Mouse (Mus musculus): ENCODE measurements around the gene Ebf1.

Ebf1 gene

DNA sequence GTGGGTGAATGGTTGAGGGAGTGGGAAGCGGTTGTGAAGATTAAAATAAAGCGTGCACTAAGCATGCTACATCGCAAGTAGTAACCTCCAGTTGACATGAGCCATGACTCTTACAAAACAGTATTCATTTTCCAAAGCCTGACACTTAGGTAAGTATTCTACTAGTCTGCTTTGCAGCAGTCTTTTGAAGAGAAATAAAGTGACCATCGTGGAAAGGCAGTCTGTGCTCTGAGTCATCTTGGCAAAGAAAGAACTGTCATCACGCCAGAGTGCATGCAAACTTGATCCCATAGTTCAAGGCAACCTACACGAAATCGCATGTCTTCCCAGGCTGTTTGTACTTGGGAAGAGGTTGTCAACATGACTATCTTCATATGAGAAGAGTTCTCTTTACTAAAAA is 237.4 kb downstream of the Ebf1 start:
- DNase-seq, result no peak

DNA sequence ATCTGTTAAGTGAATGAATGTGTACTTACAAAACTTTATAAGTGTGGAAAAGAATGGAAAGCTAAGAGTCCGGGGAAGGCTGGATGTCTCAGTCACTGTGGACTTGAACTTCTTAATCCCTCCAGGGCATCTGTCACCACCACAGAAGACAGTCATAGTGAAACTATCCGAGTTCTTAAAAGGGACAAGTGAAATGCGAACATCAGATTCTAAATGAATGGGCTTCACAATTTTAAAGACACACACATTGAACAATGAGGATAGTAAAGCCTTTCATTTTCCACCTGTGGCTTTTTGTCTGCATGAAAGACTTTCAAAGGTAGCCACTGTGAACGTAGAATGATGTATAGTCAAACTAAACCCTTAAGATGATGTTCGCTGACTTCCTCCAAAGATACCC is 244.0 kb downstream of the Ebf1 start:
- no peak for DNase-seq

DNA sequence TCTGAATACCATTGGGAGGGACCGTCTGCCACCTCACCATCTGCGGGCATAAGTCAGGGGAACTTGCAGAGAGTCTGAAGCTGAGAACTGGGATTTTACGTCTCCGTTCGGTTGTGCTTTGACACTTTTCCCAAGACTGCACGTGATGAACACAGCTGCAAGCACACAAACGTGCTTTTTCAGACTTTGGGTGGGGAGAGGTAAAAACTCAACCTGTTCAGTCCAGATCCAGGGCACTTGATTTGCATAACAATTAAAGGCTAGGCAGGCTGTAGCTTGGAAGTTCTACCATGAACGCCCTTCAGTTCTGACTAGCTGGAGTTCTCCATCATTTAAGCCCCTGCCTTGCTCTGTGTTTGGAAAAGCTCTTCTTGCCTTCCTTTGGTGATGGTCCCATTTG is 246.8 kb downstream of the Ebf1 start:
- DNase-seq, result no peak

DNA sequence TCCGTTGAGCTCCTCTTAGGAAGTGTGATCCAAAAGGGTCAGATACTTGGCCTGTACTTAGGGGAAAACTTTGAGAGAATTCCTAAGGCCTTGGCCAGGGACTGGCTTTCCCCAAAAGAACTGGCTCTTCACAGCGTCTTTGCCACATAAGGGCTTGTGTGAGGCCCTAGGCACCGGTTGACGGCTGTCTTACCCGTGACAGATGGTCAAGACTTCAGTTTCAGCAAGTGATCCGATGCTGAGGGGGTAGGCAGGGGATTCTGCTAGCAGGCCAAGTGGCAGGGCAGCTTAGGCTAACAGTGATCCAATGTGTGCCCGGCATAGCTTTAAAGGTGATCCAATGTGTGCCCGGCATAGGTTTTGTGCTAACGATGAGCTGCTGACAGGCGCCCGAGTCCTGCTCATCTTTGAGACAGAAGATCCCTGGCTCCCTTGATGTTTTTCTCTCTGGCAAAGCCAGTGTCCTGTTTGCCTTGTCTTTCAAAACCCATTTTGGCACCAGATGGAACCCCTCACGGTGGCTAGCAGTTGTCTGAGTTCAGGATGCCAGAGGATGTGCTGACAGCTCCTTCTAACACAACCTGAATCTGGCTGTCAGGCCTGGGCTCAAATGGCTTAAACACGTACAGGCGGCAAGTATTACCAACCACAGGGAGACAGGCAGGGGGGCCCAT is 249.5 kb downstream of the Ebf1 start:
- no peak for DNase-seq

DNA sequence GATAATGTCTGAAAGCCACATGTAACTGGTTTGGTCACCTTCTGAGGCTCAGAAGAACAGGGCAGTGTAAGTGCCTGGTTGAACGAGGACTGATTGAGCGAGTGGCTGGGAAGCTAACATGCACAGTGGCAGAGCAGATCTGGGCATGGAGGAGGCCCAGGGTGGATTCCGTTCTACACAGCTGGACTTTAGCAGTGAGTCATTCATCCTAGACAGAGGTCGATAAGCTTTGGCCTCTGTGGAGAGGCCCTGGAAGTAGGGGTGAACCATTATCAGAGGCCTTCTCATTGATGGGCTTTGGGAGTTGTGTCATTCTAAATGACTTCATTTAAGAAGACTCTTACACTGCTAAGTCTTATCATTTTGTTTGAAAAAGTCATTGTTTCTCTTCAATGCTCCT is 250.3 kb downstream of the Ebf1 start:
- DNase-seq, result no peak

DNA sequence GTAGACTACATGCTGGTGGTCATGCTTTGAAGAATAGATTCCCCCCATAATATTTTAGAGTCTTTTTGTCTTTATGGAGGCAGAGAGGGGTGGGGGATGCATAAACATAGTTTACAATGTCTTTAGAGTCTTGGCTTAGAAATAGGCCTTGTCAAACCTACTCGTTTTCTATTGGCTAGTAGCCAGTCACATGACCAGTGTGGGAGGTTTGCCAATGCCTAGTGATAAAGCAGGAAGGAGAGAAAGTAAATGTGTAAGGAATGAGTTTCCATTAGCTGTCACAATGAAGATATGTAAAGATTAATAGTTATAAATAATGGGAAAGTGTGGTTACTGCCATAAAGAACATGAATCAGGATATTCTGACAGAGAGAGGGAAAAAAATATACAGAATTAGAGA is 256.8 kb downstream of the Ebf1 start:
- DNase-seq, result no peak

DNA sequence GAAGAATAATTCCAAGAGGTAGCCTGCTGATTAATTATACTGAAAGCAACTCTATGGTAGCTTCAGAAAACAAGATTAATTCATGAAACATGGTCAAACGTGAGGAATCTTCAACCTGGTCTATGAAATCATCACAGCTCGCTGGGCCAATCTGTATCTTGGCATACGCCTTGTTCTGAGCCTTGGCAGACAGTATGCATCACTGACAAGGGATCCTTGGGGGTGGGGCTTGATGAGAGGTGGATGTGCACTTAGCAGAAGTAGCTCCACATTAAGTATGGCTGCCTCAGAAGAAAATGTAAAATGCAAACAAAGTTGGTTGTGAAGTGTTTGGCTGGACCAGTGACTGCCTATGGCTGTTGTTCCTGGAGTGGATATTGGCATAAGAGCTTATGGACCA is 258.1 kb downstream of the Ebf1 start:
- no peak for DNase-seq

DNA sequence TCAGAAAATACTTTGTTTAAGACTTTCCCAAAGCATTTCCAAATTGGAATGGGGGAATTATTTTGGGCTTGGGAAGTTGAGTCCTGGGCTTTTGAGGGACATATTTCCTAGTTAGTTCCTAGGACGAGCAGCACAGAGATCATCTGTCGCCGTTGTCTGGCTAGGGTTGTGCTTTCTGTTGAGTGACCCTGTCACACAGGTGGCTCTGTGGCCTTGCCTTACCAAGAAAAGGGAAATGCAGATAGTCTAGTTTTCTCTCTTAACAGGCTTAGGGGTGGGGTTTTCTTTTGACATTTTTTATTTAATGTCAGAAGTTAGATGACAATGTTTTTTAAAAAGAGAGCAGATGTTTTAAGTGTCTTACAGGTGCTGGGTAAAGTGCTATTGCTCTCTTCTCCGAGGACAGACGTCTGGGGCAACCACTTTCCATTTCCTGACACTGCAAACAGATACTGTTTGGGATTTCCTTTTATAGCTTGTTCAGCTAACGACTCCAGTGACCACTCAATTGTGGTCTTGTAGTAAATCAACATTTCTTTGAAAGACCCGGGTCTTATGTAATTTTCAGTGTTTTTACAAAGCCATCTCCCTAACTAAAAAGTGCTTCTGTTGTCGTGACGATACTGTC is 264.1 kb downstream of the Ebf1 start:
- peak in 1 of 2 experiments; percentile 29 for DNase-seq

DNA sequence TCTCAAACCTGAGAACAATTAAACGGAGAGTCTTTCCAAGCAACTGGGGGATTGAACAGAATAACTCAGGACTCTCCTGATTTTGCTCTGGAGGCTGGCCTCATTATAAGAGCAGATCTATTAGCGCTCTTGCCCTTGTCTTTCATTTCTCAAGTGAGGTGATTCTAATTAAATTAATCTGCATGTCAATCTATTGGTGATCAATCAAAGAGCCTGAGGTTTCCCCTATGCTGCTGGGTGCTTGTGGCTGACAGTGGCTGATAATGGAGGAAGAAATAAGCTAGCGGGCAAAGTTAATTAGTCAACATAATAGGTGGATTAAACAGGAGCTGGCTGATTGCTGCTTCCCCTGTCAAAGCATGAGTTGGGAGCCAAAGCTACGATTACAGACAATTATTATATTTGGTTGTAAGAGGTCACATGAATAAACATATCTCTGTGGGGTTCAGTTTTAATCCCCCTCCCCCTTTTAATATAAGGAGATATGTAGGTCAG is 265.4 kb downstream of the Ebf1 start:
- no peak for DNase-seq

DNA sequence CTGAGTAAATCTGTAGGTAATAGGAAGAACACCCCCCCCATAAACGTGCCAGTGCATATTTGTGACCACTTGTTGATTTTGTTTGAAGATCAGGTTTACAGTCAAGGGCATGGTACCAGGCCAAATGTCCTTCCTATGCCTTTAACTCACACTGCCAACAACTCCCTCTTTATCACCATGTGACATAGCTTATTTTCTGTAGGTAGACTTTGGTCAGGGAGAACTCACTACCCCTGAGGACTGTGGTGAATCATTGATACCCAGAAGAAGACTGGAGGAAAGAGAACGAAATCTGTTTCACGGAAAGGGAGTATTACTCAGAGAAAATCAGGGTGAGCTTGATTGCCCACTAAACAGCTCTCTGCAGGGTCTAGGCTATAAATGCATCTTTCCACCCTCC is 267.2 kb downstream of the Ebf1 start:
- no peak for DNase-seq

DNA sequence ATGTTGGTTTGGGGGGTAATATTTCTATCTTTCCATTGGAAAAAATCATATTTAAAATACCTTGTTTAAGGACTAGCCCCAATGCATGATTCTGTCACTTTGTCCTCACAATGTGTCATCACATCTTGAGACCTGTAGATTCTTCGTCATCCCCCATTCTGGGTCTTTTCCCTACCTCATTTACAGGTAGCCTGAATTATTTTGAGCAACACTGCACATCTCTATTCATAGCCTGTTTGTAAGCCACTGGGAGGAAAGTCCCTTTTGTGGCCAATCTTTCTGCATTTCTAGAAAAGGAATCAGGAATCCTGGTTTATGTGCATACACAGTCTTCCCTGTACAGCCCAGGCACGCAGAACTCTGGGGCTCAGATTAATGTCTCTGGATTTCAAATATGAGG is 269.8 kb downstream of the Ebf1 start:
- no peak for DNase-seq

DNA sequence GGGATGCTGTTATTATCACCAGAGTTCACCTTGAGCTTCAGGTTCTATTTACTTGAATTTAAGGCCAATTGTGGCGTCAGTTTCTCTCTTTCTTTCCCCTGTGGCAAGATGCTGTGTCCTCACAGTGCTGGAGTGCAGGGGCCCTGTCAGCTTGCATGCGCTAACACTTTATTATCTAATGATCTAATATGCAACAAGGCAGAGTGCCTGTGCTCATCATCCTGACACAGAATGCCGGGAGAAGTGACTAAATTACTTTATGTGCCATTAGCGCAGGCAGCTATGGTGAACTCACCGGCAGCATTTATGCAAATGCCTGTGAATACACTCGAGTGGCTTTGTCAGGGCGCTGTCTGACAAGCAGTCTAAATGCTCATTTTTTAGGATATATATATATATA is 270.6 kb downstream of the Ebf1 start:
- DNase-seq, result no peak

DNA sequence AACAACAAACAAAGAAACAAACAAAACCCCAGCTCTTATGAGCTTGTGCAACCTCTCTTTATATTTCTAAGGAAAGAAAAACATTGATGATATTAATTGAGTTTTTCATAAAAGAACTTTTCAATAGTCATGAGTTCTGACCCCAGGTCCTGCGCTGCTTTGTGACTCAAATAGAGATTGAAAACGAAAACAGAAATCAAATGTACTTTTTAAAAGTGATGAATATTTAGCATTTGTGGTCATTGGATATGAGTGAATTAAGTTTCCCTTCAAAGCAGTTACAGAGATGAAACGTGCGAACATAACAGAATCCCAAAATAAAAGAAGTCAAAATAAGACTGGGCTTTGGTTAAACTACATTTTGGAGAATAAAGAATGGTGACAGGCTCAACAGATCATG is 271.3 kb downstream of the Ebf1 start:
- no peak for DNase-seq

DNA sequence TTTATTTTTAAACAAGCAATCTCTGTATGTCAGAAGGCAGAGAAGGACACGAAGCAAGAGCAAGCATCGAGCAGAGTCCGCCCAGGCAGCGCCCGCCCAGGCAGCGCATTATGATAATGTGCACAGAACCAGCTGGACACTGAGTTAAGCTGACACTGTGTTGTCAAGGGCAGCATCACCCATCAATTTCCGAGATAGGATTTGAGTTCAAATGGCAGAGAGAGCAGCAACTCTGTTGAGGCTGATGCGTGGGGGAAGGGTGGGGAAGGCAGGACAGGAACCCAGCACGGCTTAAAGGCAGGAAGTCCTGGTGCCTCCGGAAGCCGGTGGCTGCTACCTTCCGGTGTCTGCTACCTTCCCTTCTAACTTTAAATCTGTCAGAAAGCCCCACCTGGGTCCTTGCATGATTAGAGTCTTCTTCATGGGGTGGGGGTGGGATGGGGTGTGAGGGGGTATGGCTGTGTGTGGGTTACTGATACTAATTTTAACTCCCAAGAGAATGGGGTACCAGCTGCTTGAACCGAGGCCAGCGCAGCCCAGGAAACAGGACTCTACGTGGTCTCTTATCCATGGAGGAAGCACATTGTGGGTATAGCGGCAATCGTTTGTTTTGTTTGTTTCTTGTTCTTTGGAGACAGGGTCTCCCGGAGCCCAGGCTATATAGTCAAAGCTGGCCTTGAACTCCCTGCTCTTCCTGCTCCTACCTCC is 275.9 kb downstream of the Ebf1 start:
- DNase-seq, result peak; percentile 84 to 87

DNA sequence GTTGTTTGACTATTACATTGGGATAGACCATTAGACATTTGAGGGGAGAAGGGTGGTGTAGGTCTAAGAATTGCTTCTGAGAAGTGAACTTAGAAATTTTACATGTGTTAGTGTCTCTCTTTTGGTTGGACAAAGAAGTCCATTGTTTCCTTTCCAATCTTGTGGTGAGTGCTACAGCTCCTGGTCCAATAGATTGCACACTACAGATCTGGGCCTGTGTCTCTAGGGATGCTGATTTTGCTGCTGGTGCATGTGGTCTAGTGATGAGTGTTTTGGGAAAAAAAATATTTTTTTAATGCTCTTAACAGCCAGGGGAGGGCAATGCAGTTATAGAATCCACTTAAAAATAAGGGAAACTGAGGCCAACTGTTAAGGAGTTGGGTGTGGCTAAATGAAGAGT is 276.9 kb downstream of the Ebf1 start:
- no peak for DNase-seq

DNA sequence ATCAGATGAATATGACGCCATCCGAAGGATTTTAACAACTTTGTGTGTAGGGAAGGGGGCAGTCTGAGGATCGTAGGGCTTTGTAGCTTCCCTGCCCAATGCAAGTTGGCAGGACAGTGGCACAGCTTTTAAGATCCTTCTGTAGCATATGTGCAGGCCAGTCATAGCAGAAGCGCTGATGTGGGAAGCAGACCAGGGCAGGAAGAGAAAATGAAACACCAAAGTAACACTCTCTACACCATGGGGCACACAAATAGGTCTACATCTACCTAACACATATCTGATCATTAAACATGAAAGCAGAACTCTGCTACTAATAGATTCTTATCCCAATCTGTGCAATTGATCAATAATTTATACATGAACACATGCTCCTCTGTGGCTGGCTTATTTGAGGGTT is 277.7 kb downstream of the Ebf1 start:
- DNase-seq, result peak in 1 of 2 experiments; percentile 24

DNA sequence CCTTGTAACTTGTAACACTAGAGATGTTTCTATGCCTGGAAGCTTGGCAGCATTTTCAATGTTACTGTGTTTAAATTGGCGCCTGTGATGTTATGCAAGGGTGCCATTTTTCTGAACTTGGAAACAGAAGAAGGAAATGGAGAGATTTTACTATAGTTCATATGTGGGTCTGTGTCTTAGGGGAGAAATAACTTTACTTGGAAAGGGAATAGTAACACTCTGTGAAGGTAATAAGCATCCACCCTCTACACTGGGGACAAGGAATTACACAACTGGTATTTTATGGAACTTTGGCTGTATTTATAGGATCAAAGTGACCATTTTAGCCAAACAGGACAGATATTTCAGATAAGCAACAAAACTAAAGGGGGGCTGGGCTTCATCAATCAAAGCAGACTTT is 278.8 kb downstream of the Ebf1 start:
- DNase-seq, result no peak

DNA sequence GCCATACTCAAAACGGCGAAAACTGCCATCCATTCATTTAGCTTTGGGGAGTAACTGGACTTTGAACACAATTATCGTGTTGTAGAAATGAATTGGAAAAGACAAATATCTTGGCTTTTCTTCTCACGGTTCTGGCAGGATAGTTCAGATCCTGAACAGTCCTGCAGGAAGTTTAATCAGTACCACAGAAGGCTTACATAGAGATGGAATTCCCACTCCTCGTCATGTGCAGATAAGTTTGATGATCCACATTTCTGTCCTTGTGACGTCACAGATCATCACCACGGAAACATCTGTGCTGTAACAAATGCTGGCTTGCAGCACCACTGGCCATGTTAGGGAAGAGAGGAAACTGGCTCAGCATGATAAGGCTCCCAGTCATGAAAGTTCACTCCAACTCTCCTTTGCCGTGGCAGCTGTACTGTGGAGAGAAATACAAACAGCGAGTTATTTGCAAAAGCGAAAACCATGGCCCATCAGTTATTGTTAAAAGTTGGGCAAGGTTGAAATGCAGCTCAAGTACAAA is 280.1 kb downstream of the Ebf1 start:
- no peak for DNase-seq

DNA sequence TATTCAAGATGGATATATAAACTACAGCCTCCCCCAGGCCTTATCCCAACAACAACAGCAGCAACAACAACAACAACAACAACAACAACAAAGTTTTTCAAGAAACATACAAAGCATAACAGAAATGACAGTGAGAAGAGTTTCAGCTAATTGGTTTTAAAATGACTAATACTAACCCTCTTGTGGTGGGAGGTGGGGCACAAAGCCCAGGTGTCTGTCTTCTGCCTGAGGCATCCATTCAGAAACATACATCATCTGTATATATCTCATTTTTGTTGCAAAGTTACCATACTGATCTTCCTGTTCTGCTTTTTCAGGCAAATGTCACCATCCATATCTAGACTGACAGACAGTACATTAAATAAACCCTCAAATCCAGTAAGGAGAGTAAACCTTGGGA is 282.4 kb downstream of the Ebf1 start:
- peak in 1 of 2 experiments; percentile 32 for DNase-seq

DNA sequence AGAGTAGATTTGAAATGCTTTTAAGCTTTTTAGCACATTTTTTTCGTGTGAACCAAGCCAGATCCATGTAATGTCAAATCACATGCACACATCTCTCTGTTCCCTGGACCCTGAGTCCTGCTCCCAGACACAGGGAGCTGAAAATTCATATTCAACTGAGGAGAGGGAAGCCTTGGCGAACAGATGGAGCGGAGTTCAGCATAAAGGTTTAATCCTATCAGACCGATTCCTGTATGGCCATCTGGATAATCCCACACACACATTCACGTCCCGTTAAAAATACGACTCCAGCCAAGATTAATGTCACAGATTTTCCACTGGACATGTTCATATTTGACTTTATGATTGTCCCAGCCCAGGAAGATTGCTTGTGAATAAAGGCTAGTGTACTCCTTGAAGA is 282.8 kb downstream of the Ebf1 start:
- no peak for DNase-seq

DNA sequence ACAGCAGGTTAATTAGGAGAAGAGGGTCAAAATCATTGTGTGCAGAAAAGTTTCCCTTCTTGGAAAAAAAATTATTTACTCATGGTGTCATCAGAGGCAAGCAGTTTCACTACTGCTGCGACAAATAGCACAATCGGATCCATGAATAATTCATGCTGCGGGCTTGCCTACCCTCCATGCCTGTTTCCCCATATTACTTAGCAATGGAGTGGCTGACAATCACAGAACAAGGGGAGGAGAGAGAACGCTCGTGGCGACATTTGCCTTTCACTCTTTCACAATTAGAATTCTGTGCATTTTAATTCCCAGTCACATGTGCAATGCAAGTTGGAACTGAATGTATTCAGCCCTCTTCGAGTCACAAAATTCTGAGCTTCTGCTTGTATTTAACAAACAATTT is 283.4 kb downstream of the Ebf1 start:
- DNase-seq, result no peak

DNA sequence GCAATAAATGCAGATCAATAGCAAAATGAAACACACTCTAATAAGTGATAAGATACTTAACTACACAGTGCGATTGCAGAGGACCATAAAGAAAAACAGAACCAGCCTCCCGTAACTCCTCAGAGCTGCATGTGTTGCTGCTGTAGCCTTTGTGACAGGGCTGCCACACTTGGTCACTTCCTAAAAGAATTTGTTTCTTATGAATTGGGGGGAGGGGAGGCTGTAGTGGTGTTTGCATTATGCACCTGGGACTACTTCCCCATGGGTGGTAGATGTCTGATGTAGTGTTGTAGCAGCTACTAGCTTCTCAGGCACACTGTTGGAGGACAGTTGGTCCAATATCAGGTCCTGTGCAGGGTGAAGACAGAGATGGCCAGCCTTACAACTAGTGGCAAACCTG is 284.6 kb downstream of the Ebf1 start:
- DNase-seq, result peak; percentile 30 to 42

DNA sequence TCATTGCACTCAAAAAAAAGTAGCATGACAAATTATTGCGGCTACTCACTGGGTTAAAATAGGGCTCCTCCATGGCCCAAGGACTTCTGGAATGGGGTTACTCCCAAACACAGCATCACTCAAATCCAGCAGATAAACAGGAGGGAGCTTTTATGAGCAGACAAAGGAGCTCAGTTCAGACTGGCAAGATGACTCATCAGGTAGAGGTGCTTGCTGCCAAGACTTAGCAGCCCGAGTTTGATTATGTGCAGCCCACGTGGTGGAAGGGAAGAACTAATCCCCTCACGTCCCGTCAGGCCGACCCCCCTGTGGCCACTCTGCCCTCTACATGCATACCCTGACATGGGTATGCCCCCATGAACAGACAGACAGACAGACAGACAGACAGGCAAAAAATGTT is 285.0 kb downstream of the Ebf1 start:
- no peak for DNase-seq

DNA sequence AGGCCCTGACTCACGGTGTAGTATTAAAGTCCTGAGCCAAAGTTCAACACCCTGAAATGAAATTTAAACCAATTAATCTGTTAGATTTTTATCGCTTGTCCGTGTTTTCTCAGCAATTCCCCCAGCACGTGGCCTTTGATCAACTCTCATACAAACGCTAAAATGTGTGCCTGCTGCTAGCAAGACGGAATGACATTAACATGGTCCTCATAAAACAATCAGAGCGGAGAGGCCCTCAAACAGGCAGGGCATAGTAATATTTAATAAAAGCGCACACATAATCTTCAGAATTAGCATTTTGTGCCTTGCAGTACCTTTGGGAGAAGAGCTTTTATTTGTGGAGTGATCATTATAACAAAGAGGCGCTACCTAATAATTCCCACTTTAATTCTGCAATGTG is 287.0 kb downstream of the Ebf1 start:
- no peak for DNase-seq
